Mouse (Mus musculus) kidney, adult 18-20 months (tissue): ENCODE measurements around the gene Zfp317.
"Not testable (repeated sequence)": the region's sequence is repeated elsewhere in the genome, so short reads cannot be mapped to it uniquely, and the experiment has no call there.

Source experiments
- DNase-seq: peaks from one replicate; pipeline ENCODE4 v3.0.0; 2021

The Zfp317 gene

DNA sequence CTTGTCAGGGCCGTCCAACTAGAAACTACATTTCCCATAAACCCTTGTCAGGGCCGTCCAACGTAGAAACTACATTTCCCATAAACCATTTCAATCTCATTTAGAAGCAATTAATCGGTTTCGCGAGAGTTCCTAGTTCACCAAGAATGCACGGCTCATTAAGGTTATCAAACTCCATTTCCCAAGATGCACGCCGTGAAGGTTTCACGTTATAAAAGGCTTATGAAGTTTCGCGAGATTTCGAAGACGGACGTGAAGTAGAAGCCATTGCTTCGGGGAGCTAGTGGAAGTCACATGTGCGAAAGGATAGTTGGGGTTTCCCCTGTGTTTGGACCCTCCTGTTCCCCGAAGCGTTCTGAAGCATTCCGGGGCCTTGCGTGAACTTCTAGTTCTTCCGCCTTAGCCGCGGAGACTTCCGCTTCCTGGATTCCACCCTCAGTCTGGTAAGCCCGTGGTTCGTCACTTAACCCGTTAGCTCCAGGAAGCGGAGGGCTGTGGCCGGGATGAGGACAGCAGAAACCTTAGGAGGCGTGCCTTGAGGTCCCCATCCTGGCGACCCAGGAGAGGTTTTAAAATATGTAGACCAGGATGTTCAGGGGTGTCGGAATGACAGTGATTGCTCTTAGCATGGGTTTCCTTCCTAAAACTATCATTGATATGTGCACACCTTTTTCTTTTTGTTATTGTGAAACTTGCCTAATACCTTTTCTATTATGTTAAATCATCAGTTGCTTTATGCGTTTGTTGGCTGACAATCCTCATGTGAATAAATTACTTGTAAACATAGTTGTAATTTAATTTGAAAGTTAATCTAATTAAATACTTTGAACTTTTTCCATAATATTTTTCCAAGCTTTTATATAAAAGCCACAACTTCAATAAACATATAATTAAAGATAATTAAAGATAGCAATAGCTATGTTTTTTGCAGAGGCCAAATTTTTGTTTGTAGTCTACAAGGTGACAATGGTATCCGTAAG, at the start of gene Zfp317:
Zfp317 (plus strand) TSS at position 260 of the 980 bp plus-strand sequence.
- DNase-seq = peak; percentile 89

DNA sequence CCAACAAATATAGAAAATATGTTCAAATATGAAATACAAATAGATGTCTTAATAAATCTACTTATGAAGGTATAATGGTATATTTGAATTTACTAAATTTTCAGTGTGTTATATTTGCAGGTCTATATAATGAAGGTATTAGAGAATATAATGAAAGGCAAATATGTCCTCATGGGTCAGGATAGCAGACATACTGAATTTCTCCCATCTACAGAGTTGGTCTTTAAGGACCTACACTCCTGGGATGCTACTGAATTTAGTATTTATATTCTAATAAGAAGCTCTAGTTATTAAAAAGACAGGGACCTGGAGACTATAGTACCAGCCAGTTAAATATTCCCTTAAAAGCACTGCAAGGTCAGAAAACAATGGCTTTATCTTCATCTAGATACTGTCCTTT, 39.6 kb upstream of the Zfp317 start, which contains the start of gene Olfr855:
Olfr855 (plus strand) TSS at position 301 of the 400 bp plus-strand sequence.
- no peak for DNase-seq

DNA sequence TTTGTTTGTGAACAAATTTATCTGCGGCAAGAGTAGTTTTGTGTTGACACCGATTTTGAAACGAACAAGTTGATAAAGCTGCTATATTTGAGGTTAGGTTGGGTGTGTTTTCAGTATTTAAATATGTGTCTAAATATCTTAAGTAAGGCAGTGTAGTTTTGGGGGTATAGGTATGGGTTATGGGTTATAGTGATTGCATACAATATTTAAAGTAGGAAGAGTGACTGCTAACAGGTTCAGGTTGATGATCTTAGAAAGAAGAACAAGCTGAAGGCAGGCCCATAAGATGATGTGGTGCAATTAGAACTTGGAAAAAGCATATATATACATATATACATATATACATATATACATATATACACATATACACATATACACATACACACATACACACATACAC, 605 bp upstream of the Zfp317 start:
- DNase-seq = no peak

DNA sequence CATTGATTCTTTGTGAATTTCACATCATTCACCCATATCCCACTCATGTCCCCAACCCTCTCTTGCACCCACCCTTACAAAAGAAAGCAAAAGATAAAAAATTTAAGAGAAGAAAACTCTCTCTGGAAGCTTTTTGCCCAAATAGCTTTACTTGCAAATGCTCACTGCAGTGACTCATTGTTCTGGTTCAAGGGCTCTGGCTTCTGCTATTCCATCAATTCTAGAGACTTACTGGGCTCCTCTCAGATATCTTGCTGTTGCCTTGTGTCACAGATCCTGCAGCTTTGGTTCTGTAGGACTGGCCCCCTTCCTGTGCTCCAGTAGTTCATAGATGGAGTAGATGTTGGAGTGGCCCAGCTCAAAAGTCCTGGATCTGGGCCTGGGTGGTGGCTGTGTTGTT, 7.7 kb downstream of the Zfp317 start:
- DNase-seq = no peak

DNA sequence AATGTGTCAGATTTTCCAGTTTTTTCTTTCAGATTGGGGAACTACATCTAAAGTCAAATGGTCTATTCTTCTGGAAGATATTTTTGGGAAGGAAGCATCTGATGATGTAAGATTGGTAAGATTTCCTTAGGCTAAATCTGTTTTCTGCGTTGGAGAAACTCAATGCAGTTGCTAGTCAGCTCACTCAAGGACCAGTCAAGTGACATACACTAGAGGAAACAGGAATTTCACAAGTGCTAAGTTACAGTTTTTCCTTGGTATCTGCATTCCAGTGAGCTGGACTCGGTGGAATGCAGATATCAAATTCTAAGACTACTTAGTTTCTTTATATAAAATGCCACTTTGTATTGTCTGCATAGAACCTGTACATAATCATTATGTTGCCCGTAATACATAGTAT, 23.3 kb downstream of the Zfp317 start:
- no peak for DNase-seq

DNA sequence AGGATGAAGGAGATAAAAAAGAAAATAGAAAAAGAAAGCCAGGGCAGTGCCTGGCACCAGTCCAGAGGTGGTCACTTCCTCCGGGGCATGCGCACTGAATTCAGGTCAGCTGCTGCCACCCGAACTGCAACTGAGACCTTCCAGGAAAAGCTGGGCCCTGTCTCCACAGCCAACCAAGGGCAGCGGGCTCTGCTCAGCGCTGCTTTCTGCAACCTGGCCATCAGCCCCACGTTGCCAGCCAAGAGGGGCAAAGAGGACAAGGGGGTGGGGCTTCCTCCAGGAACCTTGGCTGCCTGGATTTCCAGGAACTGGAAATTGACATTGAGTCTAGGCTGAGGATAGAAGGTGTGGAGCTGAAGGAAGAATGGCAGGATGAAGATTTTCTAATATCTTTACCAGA, 68.4 kb downstream of the Zfp317 start:
- no peak for DNase-seq

DNA sequence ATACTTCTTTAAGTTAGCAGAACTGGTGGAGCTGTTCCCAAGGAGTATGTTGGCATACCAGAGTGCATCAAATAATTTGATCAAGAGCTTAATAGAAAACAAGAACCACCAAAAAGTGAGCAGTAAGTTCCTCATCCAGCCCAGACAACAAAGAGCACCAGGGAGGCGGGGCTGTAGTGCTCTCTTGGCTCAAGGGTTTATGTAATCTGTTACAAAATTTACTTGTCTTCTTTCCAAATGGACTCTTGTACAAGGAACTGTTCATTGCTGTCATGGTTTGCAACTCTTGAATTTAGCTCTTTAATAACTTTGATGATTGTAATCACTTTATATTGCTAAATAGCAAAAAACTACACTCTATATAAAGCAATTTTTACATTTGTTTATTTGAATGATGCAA, 69.5 kb downstream of the Zfp317 start:
- no peak for DNase-seq

DNA sequence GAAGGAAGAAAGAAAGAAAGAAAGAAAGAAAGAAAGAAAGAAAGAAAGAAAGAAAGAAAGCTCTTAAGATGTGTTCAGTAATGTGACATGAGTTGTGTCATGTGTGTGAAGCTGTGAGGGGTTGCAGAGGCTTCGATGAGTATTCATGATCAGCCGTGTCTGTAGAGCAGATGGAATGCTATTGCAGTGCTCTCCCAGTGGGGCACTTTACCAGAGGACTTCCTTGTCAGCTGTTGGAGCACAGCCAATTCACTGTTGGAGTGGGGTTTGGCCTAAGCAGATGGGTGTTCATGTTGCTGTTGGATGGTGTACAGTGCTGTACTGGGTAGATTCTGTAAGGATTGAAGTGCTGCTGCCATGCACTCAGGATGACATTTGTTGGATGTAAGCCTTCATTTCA, 70.5 kb downstream of the Zfp317 start:
- DNase-seq = no peak

DNA sequence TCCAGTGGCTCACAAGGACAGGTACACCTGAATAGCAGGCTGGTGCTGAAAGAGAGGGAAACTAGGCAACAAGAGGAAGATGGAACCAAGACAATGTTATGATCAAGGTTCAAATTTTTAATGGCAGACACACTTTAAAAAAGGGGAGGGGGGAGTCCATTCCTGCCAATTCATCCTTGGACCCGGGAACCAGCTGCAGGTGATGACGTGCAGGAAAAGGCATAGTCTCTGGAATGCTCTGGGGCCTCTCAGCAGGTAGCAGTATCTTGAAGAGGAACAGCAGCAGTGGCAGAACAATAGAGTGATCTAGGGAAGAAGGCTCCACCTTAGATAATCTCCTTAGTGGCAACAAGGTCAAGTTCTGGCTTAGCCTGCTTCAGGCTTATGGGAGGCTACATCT, 72.4 kb downstream of the Zfp317 start:
- DNase-seq = not testable (repeated sequence)

DNA sequence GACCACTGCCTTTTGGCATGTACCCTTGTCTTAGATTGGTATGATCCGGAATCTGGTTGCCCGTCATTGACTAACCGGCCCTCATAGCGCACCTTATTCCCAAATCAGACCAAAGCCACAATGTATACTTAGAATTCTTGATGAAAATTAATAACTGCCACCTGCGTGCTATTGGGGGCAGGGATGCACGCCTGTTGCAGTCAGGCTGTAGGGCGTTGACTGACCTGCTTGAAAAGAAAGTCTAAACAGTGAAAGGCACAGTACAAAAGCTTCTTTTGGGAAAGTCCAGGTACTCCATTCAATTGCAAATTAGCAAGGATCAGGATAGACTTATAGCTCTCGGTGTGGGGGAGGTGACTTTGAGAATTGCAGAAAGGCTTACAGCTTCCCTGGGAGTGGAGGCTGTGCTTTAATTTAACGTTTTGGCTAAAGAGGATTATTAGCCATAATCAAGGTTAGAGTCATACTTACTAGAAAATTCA, 73.0 kb downstream of the Zfp317 start:
- DNase-seq = not testable (repeated sequence)
